Mouse (Mus musculus) ES-E14 (cell line): Measurements from ENCODE around the gene Gtpbp8.

ENCODE experiments used
- CHD2 ChIP-seq: IDR thresholded peaks from 2 replicates; pipeline ENCODE4 v1.6.1; 2014; ENCODE audit warnings: mild to moderate bottlenecking, low read depth, low read length, inconsistent platforms
- MAFK ChIP-seq: IDR thresholded peaks from 2 replicates; pipeline ENCODE4 v1.6.1; 2014; ENCODE audit warnings: mild to moderate bottlenecking, low read depth, low read length, inconsistent platforms; ENCODE audit not compliant: insufficient read depth
- ZC3H11A ChIP-seq: IDR thresholded peaks from 2 replicates; pipeline ENCODE4 v1.6.1; 2012; ENCODE audit warnings: low read depth, mild to moderate bottlenecking, inconsistent platforms, low read length, borderline replicate concordance
- ZNF384 ChIP-seq: IDR thresholded peaks from 2 replicates; pipeline ENCODE4 v1.6.1; 2012; ENCODE audit warnings: low read depth, low read length, inconsistent platforms

GRCm38 (mm10) chr16:44761811-44762210 is 15.6 kb upstream of the Gtpbp8 start:
- no peak for TF ChIP-seq ZC3H11A
- no peak for TF ChIP-seq MAFK
- no peak for TF ChIP-seq ZNF384
- no peak for TF ChIP-seq CHD2
